Mouse (Mus musculus) fibroblast of lung, adult 2 months (primary cell): ENCODE measurements around the gene Usp12.

ENCODE experiments used
- DNase-seq: peaks from one replicate; pipeline ENCODE4 v3.0.0-alpha.2; 2011; ENCODE audit warnings: low read depth

Usp12 gene

GRCm38 (mm10) chr5:146798031-146798430, 3.2 kb upstream of the Usp12 start:
- DNase-seq, result no peak

GRCm38 (mm10) chr5:146795728-146796127, 922 bp upstream of the Usp12 start:
- DNase-seq, result no peak

GRCm38 (mm10) chr5:146794084-146794852, 538 bp downstream of the Usp12 start:
- no peak for DNase-seq

- no peak for DNase-seq
Measured at GRCm38 (mm10) chr5:146793630-146794083, 1.1 kb downstream of the Usp12 start.

- DNase-seq, result no peak
Measured at GRCm38 (mm10) chr5:146792140-146792791, 2.5 kb downstream of the Usp12 start.

GRCm38 (mm10) chr5:146790944-146791343, 3.9 kb downstream of the Usp12 start:
- no peak for DNase-seq

GRCm38 (mm10) chr5:146789413-146789812, 5.4 kb downstream of the Usp12 start:
- DNase-seq, result no peak

GRCm38 (mm10) chr5:146786123-146786522, 8.7 kb downstream of the Usp12 start:
- DNase-seq, result no peak

GRCm38 (mm10) chr5:146783891-146784290, 10.9 kb downstream of the Usp12 start:
- no peak for DNase-seq

GRCm38 (mm10) chr5:146783300-146783699, 11.5 kb downstream of the Usp12 start:
- no peak for DNase-seq

- no peak for DNase-seq
Measured at GRCm38 (mm10) chr5:146781663-146782062, 13.1 kb downstream of the Usp12 start.

GRCm38 (mm10) chr5:146779931-146780330, 14.9 kb downstream of the Usp12 start:
- DNase-seq, result no peak

GRCm38 (mm10) chr5:146776988-146777639, 17.7 kb downstream of the Usp12 start:
- DNase-seq, result peak; percentile 67

GRCm38 (mm10) chr5:146771982-146772381, 22.8 kb downstream of the Usp12 start:
- DNase-seq, result no peak

GRCm38 (mm10) chr5:146770002-146770848, 24.6 kb downstream of the Usp12 start:
- no peak for DNase-seq

GRCm38 (mm10) chr5:146765791-146766190, 29.0 kb downstream of the Usp12 start:
- DNase-seq, result no peak

GRCm38 (mm10) chr5:146759159-146759558, 35.6 kb downstream of the Usp12 start:
- no peak for DNase-seq

- no peak for DNase-seq
Measured at GRCm38 (mm10) chr5:146757921-146758320, 36.9 kb downstream of the Usp12 start.

GRCm38 (mm10) chr5:146757316-146757715, 37.5 kb downstream of the Usp12 start:
- no peak for DNase-seq

- no peak for DNase-seq
Measured at GRCm38 (mm10) chr5:146753181-146753580, 41.6 kb downstream of the Usp12 start.

- DNase-seq, result no peak
Measured at GRCm38 (mm10) chr5:146750958-146751357, 43.8 kb downstream of the Usp12 start.

- DNase-seq, result no peak
Measured at GRCm38 (mm10) chr5:146750273-146750672, 44.5 kb downstream of the Usp12 start.
